Comparison of ENCODE assay signal across 10 mouse cellular contexts in the genomic region with DNA sequence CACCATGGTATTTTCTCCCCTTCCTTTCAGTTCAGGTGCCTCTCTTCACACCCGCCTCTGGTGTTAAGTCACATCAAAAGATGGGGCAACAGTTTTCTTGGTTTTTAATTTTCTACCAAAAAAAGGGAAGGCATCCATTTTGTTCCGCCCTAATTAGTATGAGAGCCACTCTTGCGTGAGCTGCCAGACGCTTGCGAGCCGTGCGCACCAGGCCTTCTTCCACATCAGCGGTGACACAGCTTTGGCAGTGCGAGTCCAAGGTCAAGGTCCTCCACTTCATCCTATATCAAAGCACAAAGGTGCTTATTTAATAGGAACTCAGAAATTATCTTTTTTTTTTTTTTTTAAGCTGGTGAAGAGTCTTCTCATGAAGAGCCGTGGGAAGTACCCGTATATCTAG.
"Had no signal": no experiment of that assay in that cellular context is flagged by ENCODE, and none has a peak within 500 bp of the region (broad histone marks: within the 10 kb centered on the region; RNA-seq: fewer than 3 reads in every experiment).

No protein-coding gene starts in this region.

- DNase-seq: gastrocnemius, postnatal 14 days; gastrocnemius, postnatal 36 days; heart, adult 11 months; heart, adult 2 months; heart, postnatal 14 days; heart, postnatal 36 days; kidney, adult 11 months; kidney, postnatal 25 days; layer of hippocampus, adult 9-11 months; layer of hippocampus, postnatal 36 days had no signal
